ENCODE assay signal across 8 mouse cellular contexts in genomic region chr5:52367866-52368840, GRCm38 (mm10). TPM values are rescaled to one million over a fixed set of nuclear protein-coding genes. Genes with fewer than 3 reads are reported as not detected.
DNase-seq lines count a peak whose midpoint lies in the region; ATAC-seq and TF ChIP-seq lines count a peak whose summit lies in the region.

No protein-coding gene starts in this region.

- WGBS in lung, embryonic 16.5 days, result 48% methylated on average over 63 of the region's 63 CpGs
- WGBS in embryonic facial prominence, embryonic 14.5 days, result 60% methylated on average over 36 of the region's 63 CpGs
- 49% methylated on average over 63 of the region's 63 CpGs for WGBS in hindbrain, embryonic 14.5 days
- WGBS in neural tube, embryonic 15.5 days, result 63% methylated on average over 63 of the region's 63 CpGs
- WGBS in lung, postnatal 0 days, result 52% methylated on average over 63 of the region's 63 CpGs

- no peak for DNase-seq in lung, postnatal 10 days
- DNase-seq in embryonic facial prominence, embryonic 14.5 days (ENCODE audit: low spot score), result no peak
- DNase-seq in hindbrain, embryonic 14.5 days (ENCODE audit: low spot score), result no peak
- DNase-seq in lung, postnatal 0 days (ENCODE audit: low spot score), result no peak
- DNase-seq in gastrocnemius, postnatal 25 days, result no peak

- no peak overlapping the region for H3K27ac ChIP-seq in lung, embryonic 16.5 days (ENCODE audit: low read length)
- no peak overlapping the region for H3K27ac ChIP-seq in embryonic facial prominence, embryonic 14.5 days (replicated peaks; ENCODE audit: low read depth, low read length)
- H3K27ac ChIP-seq in hindbrain, embryonic 14.5 days, result no peak overlapping the region
- no peak overlapping the region for H3K27ac ChIP-seq in neural tube, embryonic 15.5 days (replicated peaks)
- no peak overlapping the region for H3K27ac ChIP-seq in lung, postnatal 0 days (ENCODE audit: low read length)

- no peaks in the 10 kb centered on the region; the same call in 1 of the 2 replicates for H3K27me3 ChIP-seq in lung, embryonic 16.5 days (ENCODE audit: control insufficient read depth, insufficient read depth, low read depth, low read length)
- H3K27me3 ChIP-seq in embryonic facial prominence, embryonic 14.5 days (replicated peaks; ENCODE audit: control insufficient read depth, insufficient read depth, low read length), result no peaks in the 10 kb centered on the region
- H3K27me3 ChIP-seq in hindbrain, embryonic 14.5 days (ENCODE audit: control insufficient read depth, insufficient read depth, low read length), result no peaks in the 10 kb centered on the region; the same call in 1 of the 2 replicates
- no peaks in the 10 kb centered on the region for H3K27me3 ChIP-seq in neural tube, embryonic 15.5 days (replicated peaks)
- no peaks in the 10 kb centered on the region for H3K27me3 ChIP-seq in lung, postnatal 0 days (replicated peaks; ENCODE audit: insufficient read depth, low read length)

- H3K4me3 ChIP-seq in lung, embryonic 16.5 days (ENCODE audit: low read length), result peak overlapping the region; percentile 29
- peak overlapping the region; percentile 13 for H3K4me3 ChIP-seq in embryonic facial prominence, embryonic 14.5 days (ENCODE audit: low read depth, low read length)
- no peak overlapping the region for H3K4me3 ChIP-seq in hindbrain, embryonic 14.5 days (replicated peaks; ENCODE audit: low read length)
- no peak overlapping the region for H3K4me3 ChIP-seq in neural tube, embryonic 15.5 days (replicated peaks)
- no peak overlapping the region for H3K4me3 ChIP-seq in lung, postnatal 0 days (ENCODE audit: low read depth, low read length)

- no peaks in the 10 kb centered on the region for H3K36me3 ChIP-seq in lung, embryonic 16.5 days (ENCODE audit: control insufficient read depth, insufficient read depth, low read length)
- no peaks in the 10 kb centered on the region for H3K36me3 ChIP-seq in embryonic facial prominence, embryonic 14.5 days (ENCODE audit: control insufficient read depth, insufficient read depth, low read length)
- H3K36me3 ChIP-seq in hindbrain, embryonic 14.5 days (replicated peaks; ENCODE audit: control insufficient read depth, insufficient read depth), result no peaks in the 10 kb centered on the region
- no peaks in the 10 kb centered on the region for H3K36me3 ChIP-seq in neural tube, embryonic 15.5 days
- no peaks in the 10 kb centered on the region for H3K36me3 ChIP-seq in lung, postnatal 0 days (ENCODE audit: insufficient read depth, low read length)

- TF ChIP-seq EP300 in lung, postnatal 0 days (IDR thresholded peaks at IDR 0.05), result no peak

- H3K4me1 ChIP-seq in lung, embryonic 16.5 days (replicated peaks; ENCODE audit: control insufficient read depth, insufficient read depth, low read length), result peaks cover 7% of the 10 kb centered on the region
- H3K4me1 ChIP-seq in embryonic facial prominence, embryonic 14.5 days (ENCODE audit: control insufficient read depth, insufficient read depth, low read length), result peaks cover 8% of the 10 kb centered on the region
- H3K4me1 ChIP-seq in hindbrain, embryonic 14.5 days (replicated peaks; ENCODE audit: control insufficient read depth, insufficient read depth, low read length), result 0 out of 2 replicates have a peak, but pooled peaks cover 3% of the 10 kb centered on the region
- peaks cover 8% of the 10 kb centered on the region; the same call in 1 of the 2 replicates for H3K4me1 ChIP-seq in neural tube, embryonic 15.5 days
- peaks cover 8% of the 10 kb centered on the region; the same call in 1 of the 2 replicates for H3K4me1 ChIP-seq in lung, postnatal 0 days (ENCODE audit: insufficient read depth, low read depth, low read length)

- H3K9me3 ChIP-seq in lung, embryonic 16.5 days (ENCODE audit: control insufficient read depth, low read length), result no peaks in the 10 kb centered on the region
- no peaks in the 10 kb centered on the region for H3K9me3 ChIP-seq in embryonic facial prominence, embryonic 14.5 days (ENCODE audit: control insufficient read depth, low read length)
- H3K9me3 ChIP-seq in hindbrain, embryonic 14.5 days (ENCODE audit: control insufficient read depth, low read length), result no peaks in the 10 kb centered on the region
- H3K9me3 ChIP-seq in neural tube, embryonic 15.5 days (replicated peaks), result no peaks in the 10 kb centered on the region
- no peaks in the 10 kb centered on the region for H3K9me3 ChIP-seq in lung, postnatal 0 days (ENCODE audit: low read length)

- no peak for ATAC-seq in lung, embryonic 16.5 days (ENCODE audit: low read depth)
- ATAC-seq in embryonic facial prominence, embryonic 14.5 days (ENCODE audit: low read depth), result 0 out of 2 replicates have a peak, but pooled peaks have one; percentile 24
- no peak for ATAC-seq in hindbrain, embryonic 14.5 days (ENCODE audit: low FRiP score)
- no peak; the same call in 1 of the 2 replicates for ATAC-seq in neural tube, embryonic 15.5 days (ENCODE audit: low FRiP score)
- no peak for ATAC-seq in CD4-positive, CD25-positive, alpha-beta regulatory T cell, adult 4 months
- ATAC-seq in lung, postnatal 0 days, result no peak

- peak overlapping the region; percentile 41; the same call in 1 of the 2 replicates for H3K4me2 ChIP-seq in lung, embryonic 16.5 days (ENCODE audit: low read depth, low read length)
- H3K4me2 ChIP-seq in embryonic facial prominence, embryonic 14.5 days (ENCODE audit: low read depth, low read length), result peak overlapping the region; percentile 49
- peak overlapping the region; percentile 42 for H3K4me2 ChIP-seq in hindbrain, embryonic 14.5 days (replicated peaks)
- H3K4me2 ChIP-seq in neural tube, embryonic 15.5 days, result peak overlapping the region; percentile 43
- no peak overlapping the region for H3K4me2 ChIP-seq in lung, postnatal 0 days (replicated peaks; ENCODE audit: low read depth, low read length)

- no peak for TF ChIP-seq CTCF in lung, postnatal 0 days (IDR thresholded peaks at IDR 0.05)

- H3K9ac ChIP-seq in lung, embryonic 16.5 days (ENCODE audit: low read length), result no peak overlapping the region
- peak overlapping the region; percentile 53; the same call in 1 of the 2 replicates for H3K9ac ChIP-seq in embryonic facial prominence, embryonic 14.5 days (ENCODE audit: low read depth, low read length)
- peak overlapping the region; percentile 44; the same call in 1 of the 2 replicates for H3K9ac ChIP-seq in hindbrain, embryonic 14.5 days
- no peak overlapping the region for H3K9ac ChIP-seq in neural tube, embryonic 15.5 days (replicated peaks)
- no peak overlapping the region for H3K9ac ChIP-seq in lung, postnatal 0 days (replicated peaks; ENCODE audit: low read depth)

RNA-seq across cellular contexts. Expression of gene Sod3, which starts 4.6 kb away (rescaled TPM):
- 0.97 and 1.4 TPM in 2 replicates for polyA plus RNA-seq in lung, embryonic 16.5 days (2015; fragmentation: Nextera tagmentation; extraction: Ambion mirVana)
- 3.7 and 4.7 TPM in 2 replicates for polyA plus RNA-seq in embryonic facial prominence, embryonic 14.5 days (2014; fragmentation: Nextera tagmentation; extraction: Ambion mirVana)
- 2.9 and 3.8 TPM in 2 replicates for polyA plus RNA-seq in hindbrain, embryonic 14.5 days (2014; fragmentation: Nextera tagmentation; extraction: Ambion mirVana)
- 2.9 and 3.0 TPM in 2 replicates for polyA plus RNA-seq in neural tube, embryonic 15.5 days (2015; fragmentation: Nextera tagmentation; extraction: Ambion mirVana)
- polyA plus RNA-seq in CD4-positive, CD25-positive, alpha-beta regulatory T cell, adult 4 months (2017; shearing (Covaris generic)), result not detected
- 11.9 and 16.8 TPM in 2 replicates for polyA plus RNA-seq in lung, postnatal 0 days (2015; fragmentation: Nextera tagmentation; extraction: Ambion mirVana)
- total RNA-seq in gastrocnemius, postnatal 25 days (2021), result 1 to 10 TPM; 4.2 to 9.8 TPM

Comparison
In these comparisons a context has a peak if more than half of its experiments do, and no peak if none do; other contexts are left out.
1. H3K4me3 ChIP-seq: peak in lung, embryonic 16.5 days (single experiment) and embryonic facial prominence, embryonic 14.5 days (single experiment); none in hindbrain, embryonic 14.5 days (single experiment), neural tube, embryonic 15.5 days (single experiment) and lung, postnatal 0 days (single experiment).
2. H3K9ac ChIP-seq: peak in embryonic facial prominence, embryonic 14.5 days (single experiment) and hindbrain, embryonic 14.5 days (single experiment); none in lung, embryonic 16.5 days (single experiment), neural tube, embryonic 15.5 days (single experiment) and lung, postnatal 0 days (single experiment).